Mouse (Mus musculus): ENCODE results near the gene Sp6. TPM values are rescaled to one million over a fixed set of nuclear protein-coding genes. Genes with fewer than 3 reads are reported as not detected.
A peak's percentile ranks its signal among the peaks of the same experiment; 100 is the strongest.

The Sp6 gene
- polyA plus RNA-seq, 1 experiment from 2014 or later, result 0.29 TPM

GRCm38 (mm10) chr11:96975511-96976378, 37.4 kb upstream of the Sp6 start:
- Histone ChIP-seq H3K9me3 (no peaks in the 10 kb centered on the region), H3K4me2 (replicated peaks) (peak overlapping the region; percentile 70), H3K4me1 (replicated peaks) (peaks cover 7% of the 10 kb centered on the region), H3K27me3 (replicated peaks) (no peaks in the 10 kb centered on the region), H3K36me3 (no peaks in the 10 kb centered on the region), H3K27ac (no peak overlapping the region), H3K9ac (no peak overlapping the region), H3K4me3 (replicated peaks) (peak overlapping the region; percentile 99)
- 75% methylated on average over 10 of the region's 10 CpGs for WGBS
- ATAC-seq, result no peak

GRCm38 (mm10) chr11:96976379-96976687, 36.9 kb upstream of the Sp6 start:
- H3K9me3 ChIP-seq, result no peaks in the 10 kb centered on the region
- H3K36me3 ChIP-seq, result no peaks in the 10 kb centered on the region
- H3K4me2 ChIP-seq (replicated peaks), result peak overlapping the region; percentile 70
- 40% methylated on average over 3 of the region's 3 CpGs for WGBS
- peak overlapping the region; percentile 98 for H3K9ac ChIP-seq
- peak overlapping the region; percentile 99 for H3K4me3 ChIP-seq (replicated peaks)
- H3K27ac ChIP-seq, result peak overlapping the region; percentile 94; the same call in 1 of the 2 replicates
- no peak for ATAC-seq
- H3K4me1 ChIP-seq (replicated peaks), result peaks cover 7% of the 10 kb centered on the region
- no peaks in the 10 kb centered on the region for H3K27me3 ChIP-seq (replicated peaks)

GRCm38 (mm10) chr11:96976911-96977591, 36.1 kb upstream of the Sp6 start:
- peak overlapping the region; percentile 70 for H3K4me2 ChIP-seq (replicated peaks)
- H3K4me1 ChIP-seq (replicated peaks), result peaks cover 7% of the 10 kb centered on the region
- WGBS, result under 1% methylated on average over 49 of the region's 50 CpGs
- H3K4me3 ChIP-seq (replicated peaks), result peak overlapping the region; percentile 99
- peak overlapping the region; percentile 98 for H3K9ac ChIP-seq
- no peaks in the 10 kb centered on the region for H3K27me3 ChIP-seq (replicated peaks)
- peak overlapping the region; percentile 94 for H3K27ac ChIP-seq
- peak; percentile 89 for ATAC-seq
- no peaks in the 10 kb centered on the region for H3K9me3 ChIP-seq
- no peaks in the 10 kb centered on the region for H3K36me3 ChIP-seq

GRCm38 (mm10) chr11:96977606-96978400, 35.4 kb upstream of the Sp6 start:
- Histone ChIP-seq H3K4me2 (replicated peaks) (peak overlapping the region; percentile 92), H3K4me3 (replicated peaks) (peak overlapping the region; percentile 99), H3K36me3 (no peaks in the 10 kb centered on the region), H3K9ac (peak overlapping the region; percentile 98), H3K27me3 (replicated peaks) (no peaks in the 10 kb centered on the region), H3K27ac (peak overlapping the region; percentile 94), H3K4me1 (replicated peaks) (peaks cover 7% of the 10 kb centered on the region), H3K9me3 (no peaks in the 10 kb centered on the region)
- WGBS, result under 1% methylated on average over 44 of the region's 45 CpGs
- peak; percentile 98 for ATAC-seq

- no peaks in the 10 kb centered on the region for H3K9me3 ChIP-seq
- H3K9ac ChIP-seq, result peak overlapping the region; percentile 71
- H3K4me3 ChIP-seq (replicated peaks), result peak overlapping the region; percentile 56
- ATAC-seq, result no peak
- H3K4me1 ChIP-seq (replicated peaks), result peaks cover 7% of the 10 kb centered on the region
- 26% methylated on average over 17 of the region's 17 CpGs for WGBS
- peak overlapping the region; percentile 92 for H3K4me2 ChIP-seq (replicated peaks)
- no peaks in the 10 kb centered on the region for H3K27me3 ChIP-seq (replicated peaks)
- H3K27ac ChIP-seq, result peak overlapping the region; percentile 86
- no peaks in the 10 kb centered on the region for H3K36me3 ChIP-seq
Measured at GRCm38 (mm10) chr11:96978401-96979246, 34.6 kb upstream of the Sp6 start.

- H3K9ac ChIP-seq, result no peak overlapping the region
- WGBS, result 79% methylated on average over 7 of the region's 7 CpGs
- peaks cover 7% of the 10 kb centered on the region for H3K4me1 ChIP-seq (replicated peaks)
- H3K4me2 ChIP-seq (replicated peaks), result no peak overlapping the region
- H3K4me3 ChIP-seq (replicated peaks), result no peak overlapping the region
- H3K9me3 ChIP-seq, result no peaks in the 10 kb centered on the region
- H3K27ac ChIP-seq, result no peak overlapping the region
- no peaks in the 10 kb centered on the region for H3K27me3 ChIP-seq (replicated peaks)
- no peaks in the 10 kb centered on the region for H3K36me3 ChIP-seq
- ATAC-seq, result no peak
Measured at GRCm38 (mm10) chr11:96979329-96979728, 33.9 kb upstream of the Sp6 start.

GRCm38 (mm10) chr11:96980021-96980420, 33.2 kb upstream of the Sp6 start:
- 81% methylated on average over 5 of the region's 5 CpGs for WGBS
- no peak for ATAC-seq
- no peaks in the 10 kb centered on the region for H3K36me3 ChIP-seq
- no peaks in the 10 kb centered on the region for H3K9me3 ChIP-seq
- H3K27me3 ChIP-seq (replicated peaks), result no peaks in the 10 kb centered on the region
- no peak overlapping the region for H3K4me2 ChIP-seq (replicated peaks)
- peaks cover 7% of the 10 kb centered on the region for H3K4me1 ChIP-seq (replicated peaks)
- H3K4me3 ChIP-seq (replicated peaks), result no peak overlapping the region
- no peak overlapping the region for H3K9ac ChIP-seq
- H3K27ac ChIP-seq, result no peak overlapping the region

GRCm38 (mm10) chr11:96981461-96981860, 31.7 kb upstream of the Sp6 start:
- Histone ChIP-seq H3K4me2 (replicated peaks) (no peak overlapping the region), H3K9ac (0 out of 2 replicates have a peak overlapping the region, but pooled peaks have one; percentile 23), H3K27me3 (replicated peaks) (no peaks in the 10 kb centered on the region), H3K9me3 (no peaks in the 10 kb centered on the region), H3K36me3 (no peaks in the 10 kb centered on the region), H3K4me3 (replicated peaks) (no peak overlapping the region), H3K4me1 (replicated peaks) (peaks cover 4% of the 10 kb centered on the region), H3K27ac (no peak overlapping the region)
- ATAC-seq, result no peak
- 63% methylated on average over 15 of the region's 15 CpGs for WGBS

GRCm38 (mm10) chr11:96982355-96982754, 30.8 kb upstream of the Sp6 start:
- H3K9ac ChIP-seq, result no peak overlapping the region
- H3K9me3 ChIP-seq, result no peaks in the 10 kb centered on the region
- no peak for ATAC-seq
- H3K36me3 ChIP-seq, result no peaks in the 10 kb centered on the region
- H3K4me3 ChIP-seq (replicated peaks), result no peak overlapping the region
- H3K27me3 ChIP-seq (replicated peaks), result no peaks in the 10 kb centered on the region
- 4% methylated on average over 7 of the region's 7 CpGs for WGBS
- peaks cover 4% of the 10 kb centered on the region for H3K4me1 ChIP-seq (replicated peaks)
- no peak overlapping the region for H3K27ac ChIP-seq
- 0 out of 2 replicates have a peak overlapping the region, but pooled peaks have one; percentile 10 for H3K4me2 ChIP-seq (replicated peaks)

GRCm38 (mm10) chr11:96982859-96983258, 30.3 kb upstream of the Sp6 start, which contains the start of gene Sp2:
Gene Sp2 (minus strand): TSS chr11:96982959.
- no peak for ATAC-seq
- Histone ChIP-seq H3K27me3 (replicated peaks) (no peaks in the 10 kb centered on the region), H3K4me1 (replicated peaks) (peaks cover 7% of the 10 kb centered on the region), H3K9me3 (no peaks in the 10 kb centered on the region), H3K4me3 (replicated peaks) (no peak within 1 kb of the TSS), H3K9ac (0 out of 2 replicates have a peak within 1 kb of the TSS, but pooled peaks have one; percentile 23), H3K36me3 (no peaks in the 10 kb centered on the region), H3K27ac (no peak within 1 kb of the TSS), H3K4me2 (replicated peaks) (0 out of 2 replicates have a peak within 1 kb of the TSS, but pooled peaks have one; percentile 10)
- 77% methylated on average over 7 of the region's 7 CpGs for WGBS

- Histone ChIP-seq H3K27ac (no peak overlapping the region), H3K36me3 (no peaks in the 10 kb centered on the region), H3K9me3 (no peaks in the 10 kb centered on the region), H3K9ac (no peak overlapping the region), H3K4me3 (replicated peaks) (no peak overlapping the region), H3K4me1 (replicated peaks) (peaks cover 10% of the 10 kb centered on the region), H3K27me3 (replicated peaks) (no peaks in the 10 kb centered on the region), H3K4me2 (replicated peaks) (no peak overlapping the region)
- no peak for ATAC-seq
- 38% methylated on average over 4 of the region's 4 CpGs for WGBS
Measured at GRCm38 (mm10) chr11:96984903-96985302, 28.3 kb upstream of the Sp6 start.
